Mouse (Mus musculus): ENCODE results near the gene Ccdc183.

DNA sequence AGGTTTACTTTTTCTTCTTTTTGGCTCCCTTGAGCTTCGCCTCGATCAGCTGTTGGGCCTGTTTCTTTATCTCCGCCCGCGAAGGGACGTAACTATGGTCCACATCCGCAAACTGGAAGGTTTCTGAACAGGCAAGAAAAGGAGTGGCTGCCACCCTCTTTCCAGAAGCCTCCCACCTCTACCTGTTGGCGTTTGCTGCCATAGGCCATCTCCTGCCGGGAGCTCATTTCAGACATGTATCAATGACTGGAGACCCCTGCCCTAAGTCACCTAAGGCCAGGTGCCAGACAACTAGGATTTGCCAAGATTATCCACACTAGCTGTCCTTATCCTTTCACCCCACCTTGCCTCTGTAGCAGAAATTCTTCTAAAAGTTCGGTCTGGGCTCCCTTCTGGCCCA lies 8.8 kb downstream of the Ccdc183 start:
- TF ChIP-seq CTCF (IDR thresholded peaks at IDR 0.05; ENCODE audit: low read depth, low read length) (no peak), GATA1 (IDR thresholded peaks at IDR 0.05; ENCODE audit: borderline replicate concordance, low read length) (no peak), TAL1 (conservative IDR thresholded peaks at IDR 0.05; ENCODE audit: low read depth, low read length) (no peak), POLR2AphosphoS5 (IDR thresholded peaks at IDR 0.05; ENCODE audit: insufficient replicate concordance, low read depth, low read length) (no peak)
